Mouse (Mus musculus) CH12.LX (cell line): ENCODE data around the gene Sstr4. TPM values are rescaled to one million over a fixed set of nuclear protein-coding genes. Genes with fewer than 3 reads are reported as not detected.

Experiments
- DNase-seq: peaks from one replicate; pipeline ENCODE4 v3.0.0-alpha.2; 2013; ENCODE audit errors: extremely low read depth
- H3K27ac ChIP-seq: 2 replicates; pipeline ENCODE4 v1.5.1; 2012; ENCODE audit warnings: low read depth, mild to moderate bottlenecking, control low read depth, moderate library complexity; ENCODE audit not compliant: insufficient read depth
- H3K27me3 ChIP-seq: replicated peaks from 2 replicates; pipeline ENCODE3; 2012; ENCODE audit warnings: inconsistent platforms
- H3K36me3 ChIP-seq, 2 experiments: replicated peaks in 1 of 2; 2 replicates each; pipeline versions ENCODE3 to v1.6.1; 2012; ENCODE audit warnings: inconsistent platforms in 1 of 2, low read length in 1 of 2, mild to moderate bottlenecking in 1 of 2, mixed read lengths in 1 of 2, moderate library complexity in 1 of 2; ENCODE audit not compliant: control insufficient read depth in 1 of 2, insufficient read depth in 1 of 2
- H3K4me1 ChIP-seq, 2 experiments: 2 replicates each; pipeline ENCODE4 v1.6.1; 2012; ENCODE audit warnings: inconsistent platforms in 1 of 2, moderate library complexity in 1 of 2; ENCODE audit not compliant: insufficient read depth in 2 of 2, control insufficient read depth in 1 of 2
- H3K4me2 ChIP-seq: 2 replicates; pipeline ENCODE4 v1.6.1; 2012; ENCODE audit warnings: low read depth, mild to moderate bottlenecking, control low read depth; ENCODE audit not compliant: poor library complexity, insufficient read depth, severe bottlenecking
- H3K4me3 ChIP-seq, 3 experiments: fragments of 150-350 bp in 1 of 3; sonication (generic) in 1 of 3; replicated peaks in 1 of 3; 2 replicates each; pipeline versions ENCODE3 to v1.5.1; 2011 to 2012; ENCODE audit warnings: low read depth in 2 of 3, low read length in 2 of 3, mild to moderate bottlenecking in 2 of 3, moderate library complexity in 2 of 3, control low read depth in 1 of 3, improper control_type of control experiment in 1 of 3, inconsistent platforms in 1 of 3, mixed read lengths in 1 of 3; ENCODE audit not compliant: poor library complexity in 1 of 3
- H3K79me2 ChIP-seq: replicated peaks from 2 replicates; pipeline ENCODE4 v1.6.1; 2012; ENCODE audit warnings: mild to moderate bottlenecking, moderate library complexity; ENCODE audit not compliant: control insufficient read depth, poor library complexity, insufficient read depth, severe bottlenecking; ENCODE audit errors: extremely low read depth
- H3K9ac ChIP-seq: 2 replicates; pipeline ENCODE4 v1.6.1; 2012; ENCODE audit warnings: low read depth, mild to moderate bottlenecking, control low read depth, moderate library complexity; ENCODE audit not compliant: insufficient read depth
- H3K9me3 ChIP-seq: replicated peaks from 2 replicates; pipeline ENCODE3; 2012; ENCODE audit warnings: low read length, inconsistent platforms, mixed read lengths
- E2F4 ChIP-seq: IDR thresholded peaks from 2 replicates; pipeline ENCODE4 v1.6.1; 2011; ENCODE audit warnings: low read depth, low read length, improper control_type of control experiment; ENCODE audit not compliant: insufficient replicate concordance
- ETS1 ChIP-seq: conservative IDR thresholded peaks from 2 replicates; pipeline ENCODE4 v1.6.1; 2012; ENCODE audit warnings: low read depth, mild to moderate bottlenecking, inconsistent platforms, low read length, improper control_type of control experiment, moderate library complexity
- GABPA ChIP-seq: IDR thresholded peaks from 2 replicates; pipeline ENCODE4 v1.6.1; 2012; ENCODE audit warnings: low read depth, low read length, improper control_type of control experiment, inconsistent platforms; ENCODE audit not compliant: insufficient replicate concordance
- IRF4 ChIP-seq: IDR thresholded peaks from 2 replicates; pipeline ENCODE4 v1.6.1; 2014; ENCODE audit warnings: low read depth, mild to moderate bottlenecking, inconsistent platforms, low read length, improper control_type of control experiment
- JUND ChIP-seq: conservative IDR thresholded peaks from 2 replicates; pipeline ENCODE4 v1.6.1; 2011; ENCODE audit warnings: low read depth, low read length, improper control_type of control experiment
- MAFK ChIP-seq: IDR thresholded peaks from 2 replicates; pipeline ENCODE4 v1.6.1; 2011; ENCODE audit warnings: low read length, improper control_type of control experiment; ENCODE audit not compliant: insufficient replicate concordance
- NELFE ChIP-seq: IDR thresholded peaks from 2 replicates; pipeline ENCODE4 v1.6.1; 2011; ENCODE audit warnings: low read depth, low read length, improper control_type of control experiment
- PAX5 ChIP-seq: IDR thresholded peaks from 2 replicates; pipeline ENCODE4 v1.6.1; 2012; ENCODE audit warnings: low read length, inconsistent platforms, mixed read lengths
- RCOR1 ChIP-seq: conservative IDR thresholded peaks from 2 replicates; pipeline ENCODE4 v1.6.1; 2012; ENCODE audit warnings: low read depth, mild to moderate bottlenecking, inconsistent platforms, low read length, improper control_type of control experiment
- UBTF ChIP-seq: IDR thresholded peaks from 2 replicates; pipeline ENCODE4 v1.6.1; 2012; ENCODE audit warnings: low read depth, mild to moderate bottlenecking, inconsistent platforms, low read length, improper control_type of control experiment, moderate library complexity
- USF2 ChIP-seq: conservative IDR thresholded peaks from 2 replicates; pipeline ENCODE4 v1.6.1; 2011; ENCODE audit warnings: low read depth, low read length, improper control_type of control experiment
- ZKSCAN1 ChIP-seq: IDR thresholded peaks from 2 replicates; pipeline ENCODE4 v1.6.1; 2012; ENCODE audit warnings: low read depth, inconsistent platforms, low read length, improper control_type of control experiment, borderline replicate concordance
- ZMIZ1 ChIP-seq: IDR thresholded peaks from 2 replicates; pipeline ENCODE4 v1.6.1; 2012; ENCODE audit warnings: low read depth, mild to moderate bottlenecking, inconsistent platforms, low read length, improper control_type of control experiment
- dilution Hi-C: fragments of 300-500 bp; cut with MboI; formaldehyde crosslinking; loops from 2 replicates; pipeline ENCODE4 v1.14.3; 2020; ENCODE audit warnings: low sequenced_read_pairs; ENCODE audit not compliant: extremely low pct_unique_long_range_greater_than_20kb, extremely low pct_ligation_motif_present
- in situ Hi-C: fragments of 300-500 bp; cut with MboI; formaldehyde crosslinking; loops from 3 replicates; pipeline ENCODE4 v1.14.3; 2019; ENCODE audit warnings: low sequenced_read_pairs, low pct_ligation_motif_present, low pct_unique_long_range_greater_than_20kb, mixed read lengths
- polyA plus RNA-seq: library from polyadenylated mRNA; unstranded; fragments of >175 nt; gene quantifications from 2 replicates; pipeline ENCODE4 v1.2.1, GENCODE M21; 2012; ENCODE audit warnings: low read depth; ENCODE audit not compliant: insufficient read length
- total RNA-seq, 2 experiments: library from RNA; depleted of rRNA; stranded (reverse); fragments of 300-350 nt in 1 of 2; fragments of >200 nt in 1 of 2; gene quantifications; 2 replicates each; pipeline ENCODE4 v1.2.3; 2012 to 2014

Sstr4 gene
- total and polyA plus RNA-seq, 3 experiments: not detected

GRCm38 (mm10) chr2:148371743-148372630 lies 23.2 kb upstream of the Sstr4 start:
- H3K4me2 ChIP-seq: no peak overlapping the region
- H3K9me3 ChIP-seq: no peaks in the 10 kb centered on the region
- no peak overlapping the region for H3K9ac ChIP-seq
- H3K4me3 ChIP-seq: no peak overlapping the region
- dilution Hi-C loops: no loop called here
- no peaks in the 10 kb centered on the region for H3K27me3 ChIP-seq
- H3K79me2 ChIP-seq: no peaks in the 10 kb centered on the region
- no peak overlapping the region for H3K27ac ChIP-seq
- TF ChIP-seq JUND (no peak), E2F4 (no peak), NELFE (no peak), IRF4 (no peak), ETS1 (no peak), GABPA (no peak), PAX5 (no peak), ZMIZ1 (no peak), USF2 (no peak), RCOR1 (no peak), ZKSCAN1 (no peak), MAFK (no peak)
- no peaks in the 10 kb centered on the region for H3K36me3 ChIP-seq
- in situ Hi-C loops: loop anchor here (25.0 kb wide), 1 partner anchor 235 kb away; no protein-coding TSS in a partner anchor
- no peak for DNase-seq
- peaks cover 3 to 12% of the 10 kb centered on the region in 2 experiments; a peak in 2 of 4 replicates for H3K4me1 ChIP-seq

- H3K27ac ChIP-seq: no peak overlapping the region
- no peak overlapping the region for H3K9ac ChIP-seq
- no peaks in the 10 kb centered on the region for H3K36me3 ChIP-seq
- no peak overlapping the region for H3K4me3 ChIP-seq
- dilution Hi-C loops (no loop called here), in situ Hi-C loops (loop anchor here (25.0 kb wide), 1 partner anchor 236 kb away; no protein-coding TSS in a partner anchor)
- H3K79me2 ChIP-seq: no peaks in the 10 kb centered on the region
- H3K9me3 ChIP-seq: no peaks in the 10 kb centered on the region
- H3K27me3 ChIP-seq: no peaks in the 10 kb centered on the region
- no peak for TF ChIP-seq UBTF
- TF ChIP-seq, all 38 proteins: peak for 0
- Histone ChIP-seq H3K4me1 (peaks cover 3 to 12% of the 10 kb centered on the region in 2 experiments; a peak in 2 of 4 replicates), H3K4me2 (no peak overlapping the region)
- DNase-seq: no peak
Observed at GRCm38 (mm10) chr2:148373602-148374071, 21.5 kb upstream of the Sstr4 start.
